Mouse (Mus musculus) stomach, postnatal 0 days (tissue): ENCODE results near the gene Pias1. TPM values are rescaled to one million over a fixed set of nuclear protein-coding genes. Genes with fewer than 3 reads are reported as not detected.
"Not testable (repeated sequence)": the region's sequence is repeated elsewhere in the genome, so short reads cannot be mapped to it uniquely, and the experiment has no call there.

Source experiments
- ATAC-seq: fragments of 200-750 bp; cut with Nextera tagmentation; 2 replicates; pipeline ENCODE4 v1.8.0; 2017; ENCODE audit not compliant: low FRiP score, low TSS enrichment
- DNase-seq: peaks from one replicate; pipeline ENCODE4 v3.0.0-alpha.2; 2016; ENCODE audit warnings: low spot score
- H3K27ac ChIP-seq: fragments of 300-500 bp; sonication (generic); replicated peaks from 2 replicates; pipeline ENCODE4 v1.5.1; 2014; ENCODE audit warnings: mild to moderate bottlenecking, control low read depth
- H3K27me3 ChIP-seq: fragments of 300-500 bp; sonication (generic); 2 replicates; pipeline ENCODE4 v1.6.1; 2014; ENCODE audit warnings: low read length; ENCODE audit not compliant: control insufficient read depth, insufficient read depth
- H3K36me3 ChIP-seq: fragments of 300-500 bp; sonication (generic); 2 replicates; pipeline ENCODE4 v1.6.1; 2014; ENCODE audit warnings: low read length, mixed read lengths; ENCODE audit not compliant: control insufficient read depth, insufficient read depth
- H3K4me1 ChIP-seq: fragments of 300-500 bp; sonication (generic); replicated peaks from 2 replicates; pipeline ENCODE4 v1.6.1; 2014; ENCODE audit warnings: antibody characterized with exemption; ENCODE audit not compliant: control insufficient read depth, insufficient read depth
- H3K4me2 ChIP-seq: fragments of 300-500 bp; sonication (generic); replicated peaks from 2 replicates; pipeline ENCODE4 v1.6.1; 2014; ENCODE audit warnings: low read depth, mild to moderate bottlenecking, control low read depth, moderate library complexity
- H3K4me3 ChIP-seq: fragments of 300-500 bp; sonication (generic); 2 replicates; pipeline ENCODE4 v1.5.1; 2014; ENCODE audit warnings: low read depth, low read length, control low read depth
- H3K9ac ChIP-seq: fragments of 300-500 bp; sonication (generic); 2 replicates; pipeline ENCODE4 v1.6.1; 2014; ENCODE audit warnings: mild to moderate bottlenecking, low read length, control low read depth, mixed read lengths
- H3K9me3 ChIP-seq: fragments of 300-500 bp; sonication (generic); 2 replicates; pipeline ENCODE4 v1.6.1; 2016; ENCODE audit warnings: low read length; ENCODE audit not compliant: control insufficient read depth
- CTCF ChIP-seq: IDR thresholded peaks from 2 replicates; pipeline ENCODE4 v1.5.1; 2016; ENCODE audit warnings: antibody characterized with exemption, low read depth, mild to moderate bottlenecking, moderate library complexity
- EP300 ChIP-seq: optimal IDR thresholded peaks from 2 replicates; pipeline ENCODE3; 2016; ENCODE audit warnings: antibody characterized with exemption
- WGBS: fragments of 180-500 bp; shearing (Covaris S2); extraction: QIAGEN DNeasy Blood & Tissue Kit; methylation state at CpG from one replicate; pipeline ENCODE4 v1.1.7; 2014; 5-methylcytosine and 5-hydroxymethylcytosine counted together
- polyA plus RNA-seq: library from polyadenylated mRNA; unstranded; fragments of >200 nt; fragmentation: Nextera tagmentation; extraction: Ambion mirVana; gene quantifications from 2 replicates; pipeline ENCODE4 v1.2.1, GENCODE M21; 2015

Pias1 gene
- polyA plus RNA-seq, 1 experiment from 2014 or later: 28.4 TPM

GRCm38 (mm10) chr9:62894486-62894885 lies 93.2 kb downstream of the Pias1 start:
- H3K9me3 ChIP-seq: no peaks in the 10 kb centered on the region
- H3K36me3 ChIP-seq: peaks cover 15% of the 10 kb centered on the region; the same call in 1 of the 2 replicates
- H3K27me3 ChIP-seq: no peaks in the 10 kb centered on the region
- 0 out of 2 replicates have a peak overlapping the region, but pooled peaks have one; percentile 1 for H3K27ac ChIP-seq
- no peaks in the 10 kb centered on the region for H3K4me1 ChIP-seq
- WGBS: 83% methylated on average over 1 of the region's 1 CpGs
- TF ChIP-seq EP300 (no peak), CTCF (no peak)
- H3K9ac ChIP-seq: no peak overlapping the region
- DNase-seq (no peak), ATAC-seq (no peak)
- H3K4me3 ChIP-seq: no peak overlapping the region
- H3K4me2 ChIP-seq: no peak overlapping the region

GRCm38 (mm10) chr9:62881871-62882270 lies 105.9 kb downstream of the Pias1 start:
- H3K27me3 ChIP-seq: no peaks in the 10 kb centered on the region
- H3K4me3 ChIP-seq: no peak overlapping the region
- no peaks in the 10 kb centered on the region for H3K4me1 ChIP-seq
- WGBS: 64% methylated on average over 12 of the region's 12 CpGs
- H3K4me2 ChIP-seq: no peak overlapping the region
- peak overlapping the region; percentile 4; the same call in 1 of the 2 replicates for H3K27ac ChIP-seq
- H3K9me3 ChIP-seq: no peaks in the 10 kb centered on the region
- TF ChIP-seq EP300 (no peak), CTCF (peak; percentile 45)
- ATAC-seq (no peak), DNase-seq (no peak)
- peaks cover 11% of the 10 kb centered on the region for H3K36me3 ChIP-seq
- no peak overlapping the region for H3K9ac ChIP-seq

GRCm38 (mm10) chr9:62877825-62878224 lies 109.9 kb downstream of the Pias1 start:
- no peak overlapping the region for H3K4me3 ChIP-seq
- H3K9ac ChIP-seq: no peak overlapping the region
- H3K4me1 ChIP-seq: no peaks in the 10 kb centered on the region
- no peak for TF ChIP-seq CTCF
- no peak for TF ChIP-seq EP300
- H3K9me3 ChIP-seq: no peaks in the 10 kb centered on the region
- H3K4me2 ChIP-seq: no peak overlapping the region
- peaks cover 7% of the 10 kb centered on the region for H3K36me3 ChIP-seq
- H3K27me3 ChIP-seq: no peaks in the 10 kb centered on the region
- no peak for DNase-seq
- 79% methylated on average over 2 of the region's 2 CpGs for WGBS
- H3K27ac ChIP-seq: no peak overlapping the region
- no peak for ATAC-seq

- H3K27me3 ChIP-seq: no peaks in the 10 kb centered on the region
- H3K4me3 ChIP-seq: no peak overlapping the region
- ATAC-seq (no peak), DNase-seq (no peak)
- no peak overlapping the region for H3K9ac ChIP-seq
- H3K27ac ChIP-seq: no peak overlapping the region
- H3K36me3 ChIP-seq: peaks cover 3% of the 10 kb centered on the region; the same call in 1 of the 2 replicates
- no peak overlapping the region for H3K4me2 ChIP-seq
- H3K4me1 ChIP-seq: no peaks in the 10 kb centered on the region
- TF ChIP-seq CTCF (no peak), EP300 (no peak)
- WGBS: 78% methylated on average over 7 of the region's 7 CpGs
- H3K9me3 ChIP-seq: no peaks in the 10 kb centered on the region
These were observed 110.6 kb downstream of the Pias1 start for GRCm38 (mm10) chr9:62876966-62877616.

- DNase-seq: no peak
- TF ChIP-seq EP300: no peak
- TF ChIP-seq CTCF: no peak
These were observed 117.0 kb downstream of the Pias1 start for GRCm38 (mm10) chr9:62870728-62871127.

GRCm38 (mm10) chr9:62869236-62869635 lies 118.5 kb downstream of the Pias1 start:
- not testable (repeated sequence) for ATAC-seq, H3K27me3 ChIP-seq, DNase-seq, H3K36me3 ChIP-seq, H3K4me1 ChIP-seq, H3K9me3 ChIP-seq, H3K27ac ChIP-seq, H3K4me2 ChIP-seq, H3K9ac ChIP-seq, H3K4me3 ChIP-seq
- 86% methylated on average over 4 of the region's 4 CpGs for whole genome bisulfite sequencing

More at GRCm38 (mm10) chr9:62870728-62871127, 117.0 kb downstream of the Pias1 start:
- Histone ChIP-seq H3K27me3 (no peaks in the 10 kb centered on the region), H3K9me3 (no peaks in the 10 kb centered on the region), H3K36me3 (no peaks in the 10 kb centered on the region), H3K27ac (no peak overlapping the region), H3K4me2 (no peak overlapping the region), H3K4me1 (no peaks in the 10 kb centered on the region), H3K9ac (no peak overlapping the region), H3K4me3 (no peak overlapping the region)
- no peak for ATAC-seq
